Mouse (Mus musculus): Measurements from ENCODE around the gene Fcgbp.

DNA sequence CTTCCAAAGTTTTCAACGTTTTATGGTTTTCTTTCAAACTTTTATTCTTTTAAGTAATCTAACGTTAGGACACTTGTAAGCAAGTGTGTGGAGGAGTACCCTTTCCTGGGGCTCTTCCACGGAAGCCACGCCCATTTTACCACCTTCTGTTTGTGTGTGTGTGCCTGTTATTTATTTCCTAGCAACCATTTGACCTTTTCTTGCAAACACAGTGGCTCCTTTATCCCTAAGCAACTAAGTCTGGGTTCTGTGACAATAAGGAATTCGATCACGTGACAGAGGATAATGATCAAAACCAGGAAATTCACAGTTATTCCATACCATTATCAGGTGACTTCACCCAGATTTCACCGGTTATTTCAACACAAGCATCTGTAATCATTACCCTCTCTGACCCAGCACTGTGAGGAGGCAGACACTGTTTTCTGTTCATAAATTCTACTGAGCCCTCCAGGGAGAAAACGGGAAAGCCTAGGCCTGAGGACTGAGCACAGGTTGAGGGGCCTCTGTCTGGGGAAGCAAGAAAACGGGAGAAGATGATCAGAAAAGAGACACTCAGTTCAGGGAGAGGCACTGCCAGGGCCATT, 90.2 kb downstream of the Fcgbp start:
- no peak for TF ChIP-seq CTCF (IDR thresholded peaks at IDR 0.05; ENCODE audit: control insufficient read depth, insufficient read depth, low read length)
- no peak for TF ChIP-seq POLR2A (IDR thresholded peaks at IDR 0.05; ENCODE audit: borderline replicate concordance, control insufficient read depth, low read depth, low read length)
